ENCODE assay signal across 8 mouse cellular contexts in the genomic region with DNA sequence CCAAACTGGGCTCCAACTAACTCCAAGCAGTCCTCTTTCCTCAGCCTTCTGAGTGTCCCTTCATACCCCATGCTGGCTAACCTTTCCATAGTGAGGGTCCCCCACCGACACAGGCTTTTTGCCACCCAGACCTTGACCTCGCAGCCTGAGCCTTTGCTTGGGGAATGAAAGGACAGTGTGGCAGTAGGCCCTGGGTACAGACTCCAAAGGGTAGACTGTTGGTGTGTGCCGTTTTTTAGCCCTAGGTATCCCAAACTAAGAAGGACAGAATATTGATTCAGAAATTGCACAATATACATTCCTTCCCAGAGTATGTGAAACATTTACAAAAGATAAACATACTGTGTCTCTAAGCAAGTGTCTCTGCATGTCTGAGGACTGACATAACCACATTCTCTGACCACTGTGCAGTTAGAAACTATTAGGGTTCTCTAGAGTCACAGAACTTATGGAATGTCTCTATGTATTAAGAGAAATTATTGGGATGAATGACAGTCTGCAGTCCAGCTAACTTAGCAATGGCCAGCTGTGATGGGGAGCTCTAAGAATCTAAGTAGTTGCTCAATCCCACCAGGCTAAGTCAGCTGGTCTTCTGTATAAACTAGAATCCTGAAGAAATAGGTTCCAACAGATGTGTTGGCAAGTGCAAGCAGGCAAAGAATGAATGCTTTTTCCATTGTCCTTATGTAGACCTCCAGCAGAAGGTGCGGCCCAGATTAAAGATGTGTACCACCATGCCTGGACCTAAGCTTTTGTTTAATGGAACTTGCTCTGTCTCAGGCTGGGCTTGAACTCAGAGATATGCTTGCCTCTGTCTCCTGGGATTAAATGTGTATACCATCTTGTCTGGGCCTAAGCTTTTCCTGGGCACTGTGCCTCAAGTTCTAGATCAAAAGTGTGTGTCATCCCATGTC. TPM values are rescaled to one million over a fixed set of nuclear protein-coding genes. Genes with fewer than 3 reads are reported as not detected.
DNase-seq lines count a peak whose midpoint lies in the region; ATAC-seq and TF ChIP-seq lines count a peak whose summit lies in the region.

No protein-coding gene starts in this region.

- DNase-seq in cerebellum, adult 11-12 months = peak; percentile 37
- no peak for DNase-seq in cerebellum, postnatal 36 days
- peak; percentile 50 for DNase-seq in 3134 (ENCODE audit: extremely low read depth, insufficient read length, low spot score)
- no peak for DNase-seq in ovary, postnatal 36 days (ENCODE audit: low spot score)
- DNase-seq in urinary bladder, postnatal 10 days (ENCODE audit: low spot score) = no peak

- TF ChIP-seq CTCF in embryonic fibroblast, embryonic 13.5 days (IDR thresholded peaks at IDR 0.05; ENCODE audit: borderline replicate concordance, insufficient read depth, low read length) = no peak

- H3K9ac ChIP-seq in intestine, embryonic 15.5 days = peak overlapping the region; percentile 38
- peak overlapping the region; percentile 99 for H3K9ac ChIP-seq in midbrain, embryonic 16.5 days (ENCODE audit: low read depth, low read length)

- peak overlapping the region; percentile 73 for H3K4me2 ChIP-seq in intestine, embryonic 15.5 days (replicated peaks)
- H3K4me2 ChIP-seq in midbrain, embryonic 16.5 days (ENCODE audit: low read length) = peak overlapping the region; percentile 74

- H3K4me3 ChIP-seq in embryonic fibroblast, embryonic 13.5 days (ENCODE audit: insufficient read depth, low read length) = peak overlapping the region; percentile 30
- peak overlapping the region; percentile 98 for H3K4me3 ChIP-seq in intestine, embryonic 15.5 days (replicated peaks)
- peak overlapping the region; percentile 98 for H3K4me3 ChIP-seq in midbrain, embryonic 16.5 days (ENCODE audit: low read depth, low read length)

- ATAC-seq in intestine, embryonic 15.5 days = peak; percentile 57
- peak; percentile 64 for ATAC-seq in midbrain, embryonic 16.5 days

- no peaks in the 10 kb centered on the region for H3K9me3 ChIP-seq in intestine, embryonic 15.5 days
- H3K9me3 ChIP-seq in midbrain, embryonic 16.5 days (replicated peaks; ENCODE audit: control insufficient read depth, low read length, poor library complexity, severe bottlenecking) = no peaks in the 10 kb centered on the region

- H3K4me1 ChIP-seq in embryonic fibroblast, embryonic 13.5 days (ENCODE audit: control insufficient read depth, insufficient read depth, low read length) = peaks cover 4% of the 10 kb centered on the region
- H3K4me1 ChIP-seq in intestine, embryonic 15.5 days (replicated peaks) = 0 out of 2 replicates have a peak, but pooled peaks cover 5% of the 10 kb centered on the region
- peaks cover 26% of the 10 kb centered on the region for H3K4me1 ChIP-seq in midbrain, embryonic 16.5 days (ENCODE audit: control insufficient read depth, insufficient read depth, low read length)

- H3K36me3 ChIP-seq in intestine, embryonic 15.5 days = no peaks in the 10 kb centered on the region
- no peaks in the 10 kb centered on the region for H3K36me3 ChIP-seq in midbrain, embryonic 16.5 days (ENCODE audit: control insufficient read depth, insufficient read depth, low read length)

- 31% methylated on average over 4 of the region's 4 CpGs for WGBS in intestine, embryonic 15.5 days
- 33% methylated on average over 4 of the region's 4 CpGs for WGBS in midbrain, embryonic 16.5 days

- TF ChIP-seq POLR2A in embryonic fibroblast, embryonic 13.5 days (IDR thresholded peaks at IDR 0.05; ENCODE audit: low read depth, low read length) = no peak

- peak overlapping the region; percentile 99 for H3K27ac ChIP-seq in embryonic fibroblast, embryonic 13.5 days (ENCODE audit: insufficient read depth, low read length)
- peak overlapping the region; percentile 89 for H3K27ac ChIP-seq in intestine, embryonic 15.5 days
- H3K27ac ChIP-seq in midbrain, embryonic 16.5 days (ENCODE audit: low read length) = peak overlapping the region; percentile 81

- H3K27me3 ChIP-seq in intestine, embryonic 15.5 days (replicated peaks) = no peaks in the 10 kb centered on the region
- H3K27me3 ChIP-seq in midbrain, embryonic 16.5 days (ENCODE audit: control insufficient read depth, insufficient read depth, low read depth, low read length) = no peaks in the 10 kb centered on the region

RNA-seq across cellular contexts. Expression of a gene that starts 0.8 kb away (rescaled TPM):
- polyA plus RNA-seq in embryonic fibroblast, embryonic 13.5 days (2011; ENCODE audit: insufficient read length, low read depth, missing spikeins) = 48.8 and 52.6 TPM in 2 replicates
- 20.9 and 25.7 TPM in 2 replicates for polyA plus RNA-seq in intestine, embryonic 15.5 days (2015; fragmentation: Nextera tagmentation; extraction: Ambion mirVana)
- polyA plus RNA-seq in midbrain, embryonic 16.5 days (2015; fragmentation: Nextera tagmentation; extraction: Ambion mirVana) = 18.1 and 21.2 TPM in 2 replicates

Comparison
In these comparisons a context has a peak if more than half of its experiments do, and no peak if none do; other contexts are left out.
1. DNase-seq: peak in cerebellum, adult 11-12 months (single experiment) and 3134 (single experiment); none in cerebellum, postnatal 36 days (0 of 2), ovary, postnatal 36 days (single experiment) and urinary bladder, postnatal 10 days (single experiment).
2. H3K4me3 ChIP-seq: peak in every context shown above with its lines; median percentile 98 in intestine, embryonic 15.5 days; 98 in midbrain, embryonic 16.5 days; 30 in embryonic fibroblast, embryonic 13.5 days.
3. Peak in every context shown above with its lines, with median percentiles within 50 percentile points of each other: H3K27ac ChIP-seq.